Mouse (Mus musculus): ENCODE measurements around the gene Rpl3.

DNA sequence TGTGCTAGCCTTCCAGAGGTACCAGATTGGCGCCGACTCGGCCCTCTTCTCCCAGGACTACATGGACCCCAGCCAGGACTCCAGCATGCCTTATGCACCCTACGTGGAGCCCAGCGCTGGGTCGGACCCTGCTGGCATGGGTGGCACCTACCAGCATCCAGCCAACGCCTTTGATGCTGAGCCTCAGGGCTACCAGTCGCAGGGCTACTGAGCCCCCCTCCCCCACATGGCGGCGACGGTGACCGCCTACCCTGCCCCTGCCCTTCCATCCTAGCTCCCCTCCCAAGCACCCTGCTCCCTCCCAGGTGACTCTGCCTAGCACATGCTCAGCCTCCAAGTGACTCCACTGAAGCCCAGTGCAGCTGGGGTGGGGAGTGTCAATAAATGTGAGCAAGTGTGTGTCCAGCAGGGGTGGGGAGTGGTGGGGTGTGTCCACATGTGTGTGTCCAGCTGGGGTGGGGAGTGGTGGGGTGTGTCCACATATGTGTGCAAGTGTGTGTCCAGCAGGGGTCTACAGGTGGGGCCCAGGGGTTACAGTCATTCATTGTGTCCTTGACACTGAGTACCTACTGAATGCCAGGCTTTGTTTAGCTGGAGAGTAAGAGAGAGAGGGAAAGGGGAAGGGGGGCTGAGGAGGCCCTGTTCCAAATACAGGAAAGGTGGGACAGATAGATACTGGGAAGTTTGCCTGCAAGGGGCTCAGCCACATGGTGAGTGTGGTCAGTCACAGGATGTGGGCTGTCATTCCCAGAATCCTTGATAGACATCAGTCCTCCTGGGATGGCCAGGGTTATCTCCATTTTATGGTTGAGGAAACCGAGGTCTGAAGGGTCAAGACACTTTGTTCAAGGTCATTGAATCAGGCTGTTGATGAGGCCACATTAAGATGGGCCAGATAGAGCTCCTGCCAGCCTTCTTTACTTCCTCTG lies 24.5 kb upstream of the Rpl3 start:
- no peak for TF ChIP-seq HCFC1 (IDR thresholded peaks at IDR 0.05; ENCODE audit: borderline replicate concordance, insufficient read depth, low read length)
- no peak for TF ChIP-seq ZNF384 (IDR thresholded peaks at IDR 0.05; ENCODE audit: low read depth, low read length)
- no peak for TF ChIP-seq ZC3H11A (IDR thresholded peaks at IDR 0.05; ENCODE audit: borderline replicate concordance, low read depth, low read length)
- no peak for TF ChIP-seq MAFK (IDR thresholded peaks at IDR 0.05; ENCODE audit: insufficient read depth, low read depth, low read length)
